Mouse (Mus musculus): ENCODE measurements around the gene Afg1l. TPM values are rescaled to one million over a fixed set of nuclear protein-coding genes. Genes with fewer than 3 reads are reported as not detected.

Afg1l gene
- polyA plus RNA-seq, 1 experiment from 2014 or later: 8.3 TPM

DNA sequence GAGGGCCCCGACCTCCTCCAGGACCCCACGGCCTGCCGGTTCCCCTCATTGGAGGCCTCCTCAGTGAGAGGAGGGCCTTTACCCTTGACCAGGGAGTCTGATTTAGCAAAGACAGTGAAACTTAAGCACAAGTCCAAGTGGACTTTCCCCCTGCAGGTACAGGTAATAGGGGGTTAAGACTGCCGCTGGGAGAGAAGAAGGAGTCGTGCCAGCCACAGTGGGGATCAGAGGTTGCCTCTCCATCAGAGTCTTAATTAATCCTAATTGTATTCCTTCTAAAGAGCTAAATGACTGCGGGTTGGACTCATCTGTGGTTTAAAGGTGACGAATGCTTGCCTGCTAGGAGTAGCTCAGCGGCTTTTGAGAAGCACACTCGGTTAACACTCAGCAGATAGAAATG lies 139.9 kb downstream of the Afg1l start:
- Histone ChIP-seq H3K4me1 (replicated peaks; ENCODE audit: control insufficient read depth, insufficient read depth, low read length) (no peaks in the 10 kb centered on the region), H3K4me2 (ENCODE audit: low read length) (no peak overlapping the region), H3K27ac (ENCODE audit: low read depth) (no peak overlapping the region), H3K36me3 (ENCODE audit: control insufficient read depth, insufficient read depth, low read length) (no peaks in the 10 kb centered on the region), H3K9ac (ENCODE audit: low read length) (no peak overlapping the region), H3K4me3 (ENCODE audit: low read depth, low read length) (no peak overlapping the region), H3K9me3 (ENCODE audit: control insufficient read depth, low read length) (no peaks in the 10 kb centered on the region), H3K27me3 (replicated peaks; ENCODE audit: control insufficient read depth, insufficient read depth, low read length) (no peaks in the 10 kb centered on the region)
- 74% methylated on average over 9 of the region's 9 CpGs for WGBS
- no peak for DNase-seq (ENCODE audit: low spot score)
- no peak for ATAC-seq (replicated peaks; ENCODE audit: low FRiP score, low TSS enrichment, low read depth)

DNA sequence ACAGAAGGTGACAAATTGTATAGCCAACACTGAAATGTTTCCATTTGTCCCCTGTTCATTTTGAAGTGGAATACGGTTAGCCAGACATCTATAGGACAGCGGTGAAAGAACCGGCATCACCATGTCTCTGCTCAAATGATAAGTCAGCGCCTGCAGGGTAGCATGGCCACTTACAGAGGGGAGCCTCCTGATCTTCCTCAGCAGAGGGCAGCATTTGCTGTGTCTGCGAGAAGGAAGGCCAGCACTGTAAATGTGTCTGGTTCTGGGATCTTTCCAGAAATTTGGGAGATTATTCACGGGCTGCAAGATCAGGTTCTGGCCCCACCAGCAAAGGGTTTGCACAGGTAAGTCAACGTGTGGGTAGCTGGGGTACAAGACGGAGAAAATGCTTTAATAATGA lies 150.8 kb downstream of the Afg1l start:
- no peak overlapping the region for H3K4me3 ChIP-seq (ENCODE audit: low read depth, low read length)
- H3K4me2 ChIP-seq (ENCODE audit: low read length): no peak overlapping the region
- H3K27ac ChIP-seq (ENCODE audit: low read depth): no peak overlapping the region
- no peaks in the 10 kb centered on the region for H3K27me3 ChIP-seq (replicated peaks; ENCODE audit: control insufficient read depth, insufficient read depth, low read length)
- ATAC-seq (replicated peaks; ENCODE audit: low FRiP score, low TSS enrichment, low read depth) (no peak), DNase-seq (ENCODE audit: low spot score) (no peak)
- no peak overlapping the region for H3K9ac ChIP-seq (ENCODE audit: low read length)
- WGBS: 65% methylated on average over 8 of the region's 8 CpGs
- no peaks in the 10 kb centered on the region for H3K9me3 ChIP-seq (ENCODE audit: control insufficient read depth, low read length)
- H3K36me3 ChIP-seq (ENCODE audit: control insufficient read depth, insufficient read depth, low read length): no peaks in the 10 kb centered on the region
- no peaks in the 10 kb centered on the region for H3K4me1 ChIP-seq (replicated peaks; ENCODE audit: control insufficient read depth, insufficient read depth, low read length)

DNA sequence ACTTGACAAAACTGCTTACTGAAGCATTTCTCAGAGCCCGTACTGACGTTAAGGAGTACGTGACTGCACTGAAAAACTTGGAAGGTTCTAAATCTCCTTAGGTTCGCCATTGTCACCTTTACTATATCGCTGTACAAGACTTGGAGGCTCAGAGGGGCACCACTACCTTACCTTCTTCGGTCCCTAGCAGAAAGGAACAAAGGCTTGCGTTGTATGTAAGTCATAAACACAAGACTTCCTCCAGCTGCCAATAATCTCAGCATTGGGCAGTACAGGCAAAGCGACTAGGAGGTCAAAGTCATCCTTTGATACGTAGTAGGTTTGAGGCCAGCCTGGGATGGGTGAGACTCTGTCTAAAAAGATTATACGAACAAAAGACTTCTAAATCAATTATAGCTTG lies 153.1 kb downstream of the Afg1l start:
- no peak for ATAC-seq (replicated peaks; ENCODE audit: low FRiP score, low TSS enrichment, low read depth)
- Histone ChIP-seq H3K4me1 (replicated peaks; ENCODE audit: control insufficient read depth, insufficient read depth, low read length) (no peaks in the 10 kb centered on the region), H3K9ac (ENCODE audit: low read length) (no peak overlapping the region), H3K4me3 (ENCODE audit: low read depth, low read length) (no peak overlapping the region), H3K27me3 (replicated peaks; ENCODE audit: control insufficient read depth, insufficient read depth, low read length) (no peaks in the 10 kb centered on the region), H3K9me3 (ENCODE audit: control insufficient read depth, low read length) (no peaks in the 10 kb centered on the region), H3K4me2 (ENCODE audit: low read length) (no peak overlapping the region), H3K36me3 (ENCODE audit: control insufficient read depth, insufficient read depth, low read length) (no peaks in the 10 kb centered on the region), H3K27ac (ENCODE audit: low read depth) (no peak overlapping the region)
- no peak for DNase-seq (ENCODE audit: low spot score)
- 90% methylated on average over 10 of the region's 10 CpGs for WGBS

DNA sequence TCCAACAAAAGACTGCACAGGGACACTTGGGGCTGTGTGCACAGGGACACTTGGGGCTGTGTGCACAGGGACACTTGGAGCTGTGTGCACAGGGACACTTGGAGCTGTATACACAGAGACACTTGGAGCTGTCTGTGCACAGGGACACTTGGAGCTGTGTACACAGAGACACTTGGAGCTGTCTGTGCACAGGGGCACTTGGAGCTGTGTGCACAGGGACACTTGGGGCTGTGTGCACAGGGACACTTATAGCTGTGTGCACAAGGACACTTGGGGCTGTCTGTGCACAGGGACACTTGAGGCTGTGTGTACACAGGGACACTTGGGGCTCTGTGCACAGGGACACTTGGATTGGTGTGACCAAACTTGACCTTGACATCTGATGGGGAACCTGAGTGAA lies 154.4 kb downstream of the Afg1l start:
- H3K9ac ChIP-seq (ENCODE audit: low read length): no peak overlapping the region
- H3K27ac ChIP-seq (ENCODE audit: low read depth): no peak overlapping the region
- H3K36me3 ChIP-seq (ENCODE audit: control insufficient read depth, insufficient read depth, low read length): no peaks in the 10 kb centered on the region
- H3K27me3 ChIP-seq (replicated peaks; ENCODE audit: control insufficient read depth, insufficient read depth, low read length): no peaks in the 10 kb centered on the region
- no peaks in the 10 kb centered on the region for H3K9me3 ChIP-seq (ENCODE audit: control insufficient read depth, low read length)
- ATAC-seq (replicated peaks; ENCODE audit: low FRiP score, low TSS enrichment, low read depth) (no peak), DNase-seq (ENCODE audit: low spot score) (no peak)
- H3K4me3 ChIP-seq (ENCODE audit: low read depth, low read length): no peak overlapping the region
- no peak overlapping the region for H3K4me2 ChIP-seq (ENCODE audit: low read length)
- H3K4me1 ChIP-seq (replicated peaks; ENCODE audit: control insufficient read depth, insufficient read depth, low read length): no peaks in the 10 kb centered on the region

DNA sequence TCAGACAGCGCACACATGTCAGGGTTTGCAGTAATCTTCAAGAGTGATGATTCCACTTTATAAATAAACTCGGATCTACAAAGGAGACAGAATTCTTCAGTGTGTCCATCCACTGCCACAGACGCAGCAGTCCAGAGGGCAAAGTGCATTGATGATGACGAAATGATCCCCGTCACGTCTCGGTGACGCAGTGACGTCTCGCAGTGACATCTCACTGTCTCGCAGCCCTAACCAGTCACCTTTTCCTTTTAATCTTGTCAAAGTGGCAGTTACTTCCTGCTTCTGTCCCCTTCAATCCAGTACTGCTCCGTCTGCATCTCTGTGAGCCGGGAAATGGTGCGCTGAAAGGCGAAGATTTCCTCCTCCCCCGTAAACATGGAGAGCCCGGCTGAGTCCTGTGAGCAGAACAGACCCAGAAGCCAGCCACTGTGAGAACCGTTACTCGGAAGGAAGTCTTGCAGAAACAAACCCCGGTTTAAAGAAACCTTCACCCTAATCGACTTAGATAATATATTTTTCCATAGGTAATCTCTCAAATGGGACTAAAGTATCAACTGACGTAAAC lies 165.1 kb downstream of the Afg1l start:
- no peak for ATAC-seq (replicated peaks; ENCODE audit: low FRiP score, low TSS enrichment, low read depth)
- Histone ChIP-seq H3K36me3 (ENCODE audit: control insufficient read depth, insufficient read depth, low read length) (no peaks in the 10 kb centered on the region), H3K9ac (ENCODE audit: low read length) (no peak overlapping the region), H3K4me2 (ENCODE audit: low read length) (no peak overlapping the region), H3K4me1 (replicated peaks; ENCODE audit: control insufficient read depth, insufficient read depth, low read length) (no peaks in the 10 kb centered on the region), H3K27me3 (replicated peaks; ENCODE audit: control insufficient read depth, insufficient read depth, low read length) (no peaks in the 10 kb centered on the region), H3K9me3 (ENCODE audit: control insufficient read depth, low read length) (no peaks in the 10 kb centered on the region), H3K4me3 (ENCODE audit: low read depth, low read length) (no peak overlapping the region), H3K27ac (ENCODE audit: low read depth) (no peak overlapping the region)
- no peak for DNase-seq (ENCODE audit: low spot score)
- WGBS: 56% methylated on average over 22 of the region's 22 CpGs

DNA sequence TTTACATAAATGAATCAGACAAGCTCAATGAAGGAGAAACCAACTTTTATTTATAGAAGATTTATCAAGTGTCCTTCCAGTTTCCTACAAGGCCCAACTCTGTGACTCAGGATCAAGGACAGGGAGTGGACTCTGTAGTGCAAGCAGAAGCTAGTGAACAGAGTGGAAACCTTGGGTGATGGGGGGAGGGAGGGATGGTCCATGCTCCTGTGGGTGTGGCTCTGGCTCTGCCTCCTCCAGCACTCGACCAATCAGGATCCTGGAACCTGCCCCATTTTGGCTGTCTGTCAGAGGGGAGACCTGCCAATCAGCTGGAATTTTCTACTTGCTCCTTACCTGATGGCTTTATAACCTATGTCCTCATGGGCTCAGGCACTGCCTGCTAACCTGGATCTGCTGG lies 165.8 kb downstream of the Afg1l start:
- no peak overlapping the region for H3K9ac ChIP-seq (ENCODE audit: low read length)
- no peak overlapping the region for H3K4me2 ChIP-seq (ENCODE audit: low read length)
- no peaks in the 10 kb centered on the region for H3K4me1 ChIP-seq (replicated peaks; ENCODE audit: control insufficient read depth, insufficient read depth, low read length)
- no peaks in the 10 kb centered on the region for H3K36me3 ChIP-seq (ENCODE audit: control insufficient read depth, insufficient read depth, low read length)
- H3K27me3 ChIP-seq (replicated peaks; ENCODE audit: control insufficient read depth, insufficient read depth, low read length): no peaks in the 10 kb centered on the region
- 75% methylated on average over 1 of the region's 1 CpGs for WGBS
- ATAC-seq (replicated peaks; ENCODE audit: low FRiP score, low TSS enrichment, low read depth) (no peak), DNase-seq (ENCODE audit: low spot score) (no peak)
- H3K4me3 ChIP-seq (ENCODE audit: low read depth, low read length): no peak overlapping the region
- no peaks in the 10 kb centered on the region for H3K9me3 ChIP-seq (ENCODE audit: control insufficient read depth, low read length)
- H3K27ac ChIP-seq (ENCODE audit: low read depth): no peak overlapping the region

DNA sequence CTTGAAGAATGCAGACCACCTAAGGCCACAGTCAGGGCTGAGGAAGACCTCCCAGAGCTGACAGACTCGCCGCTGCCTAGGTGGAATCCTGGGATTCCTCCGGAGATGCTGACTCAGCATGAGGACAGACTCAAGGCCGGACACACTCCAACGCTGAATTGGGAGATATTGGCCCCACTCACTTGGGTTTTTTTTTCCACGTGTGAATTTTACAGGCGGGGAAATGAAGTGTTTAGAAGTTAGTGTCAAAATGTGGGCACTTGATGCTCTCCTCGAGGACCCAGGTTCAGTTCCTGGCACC lies 169.7 kb downstream of the Afg1l start:
- Histone ChIP-seq H3K9ac (ENCODE audit: low read length) (no peak overlapping the region), H3K27me3 (replicated peaks; ENCODE audit: control insufficient read depth, insufficient read depth, low read length) (no peaks in the 10 kb centered on the region), H3K36me3 (ENCODE audit: control insufficient read depth, insufficient read depth, low read length) (no peaks in the 10 kb centered on the region), H3K9me3 (ENCODE audit: control insufficient read depth, low read length) (no peaks in the 10 kb centered on the region), H3K4me1 (replicated peaks; ENCODE audit: control insufficient read depth, insufficient read depth, low read length) (no peaks in the 10 kb centered on the region), H3K4me2 (ENCODE audit: low read length) (peak overlapping the region; percentile 45), H3K27ac (ENCODE audit: low read depth) (no peak overlapping the region), H3K4me3 (ENCODE audit: low read depth, low read length) (no peak overlapping the region)
- DNase-seq (ENCODE audit: low spot score): no peak
- ATAC-seq (replicated peaks; ENCODE audit: low FRiP score, low TSS enrichment, low read depth): no peak
- 33% methylated on average over 8 of the region's 8 CpGs for WGBS

DNA sequence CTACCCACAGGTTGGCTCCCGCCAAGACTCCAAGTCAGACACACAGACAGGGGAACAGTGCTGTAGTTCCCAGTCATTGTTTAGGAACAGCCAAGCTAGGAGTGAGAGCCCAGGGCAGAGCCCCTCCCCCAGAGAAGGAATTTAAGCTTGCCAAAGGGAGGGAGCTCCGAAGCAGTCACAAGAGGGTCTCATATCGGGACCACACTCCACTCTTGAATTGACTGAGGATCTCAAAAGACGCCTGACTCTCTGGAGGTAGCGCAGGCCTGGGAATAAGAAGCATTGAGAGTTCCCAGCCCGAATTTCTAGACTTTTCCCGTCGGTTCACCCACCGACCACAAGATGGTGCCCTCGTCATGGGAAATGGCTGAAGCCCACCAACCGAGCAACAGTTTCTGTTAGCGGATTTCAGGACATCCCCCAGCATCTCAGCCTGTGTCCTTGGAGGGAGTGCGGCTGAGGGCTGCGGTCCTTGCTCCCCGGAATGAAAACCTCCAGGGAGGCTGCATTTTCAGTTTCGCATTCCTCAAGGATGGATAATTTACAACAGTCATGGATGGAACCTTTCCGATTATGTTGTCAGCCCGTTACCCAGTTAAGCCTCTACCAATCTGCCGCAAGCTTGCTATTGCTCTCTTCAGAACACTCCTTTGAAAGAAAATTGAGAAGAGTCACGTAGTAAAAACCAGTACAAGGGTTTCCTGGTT lies 170.2 kb downstream of the Afg1l start:
- WGBS: 10% methylated on average over 20 of the region's 20 CpGs
- H3K4me2 ChIP-seq (ENCODE audit: low read length): peak overlapping the region; percentile 45
- no peak overlapping the region for H3K27ac ChIP-seq (ENCODE audit: low read depth)
- no peak overlapping the region for H3K4me3 ChIP-seq (ENCODE audit: low read depth, low read length)
- H3K9ac ChIP-seq (ENCODE audit: low read length): no peak overlapping the region
- DNase-seq (ENCODE audit: low spot score) (peak; percentile 94), ATAC-seq (replicated peaks; ENCODE audit: low FRiP score, low TSS enrichment, low read depth) (peak; percentile 42; the same call in 1 of the 2 replicates)
- no peaks in the 10 kb centered on the region for H3K36me3 ChIP-seq (ENCODE audit: control insufficient read depth, insufficient read depth, low read length)
- H3K9me3 ChIP-seq (ENCODE audit: control insufficient read depth, low read length): no peaks in the 10 kb centered on the region
- no peaks in the 10 kb centered on the region for H3K27me3 ChIP-seq (replicated peaks; ENCODE audit: control insufficient read depth, insufficient read depth, low read length)
- H3K4me1 ChIP-seq (replicated peaks; ENCODE audit: control insufficient read depth, insufficient read depth, low read length): no peaks in the 10 kb centered on the region

DNA sequence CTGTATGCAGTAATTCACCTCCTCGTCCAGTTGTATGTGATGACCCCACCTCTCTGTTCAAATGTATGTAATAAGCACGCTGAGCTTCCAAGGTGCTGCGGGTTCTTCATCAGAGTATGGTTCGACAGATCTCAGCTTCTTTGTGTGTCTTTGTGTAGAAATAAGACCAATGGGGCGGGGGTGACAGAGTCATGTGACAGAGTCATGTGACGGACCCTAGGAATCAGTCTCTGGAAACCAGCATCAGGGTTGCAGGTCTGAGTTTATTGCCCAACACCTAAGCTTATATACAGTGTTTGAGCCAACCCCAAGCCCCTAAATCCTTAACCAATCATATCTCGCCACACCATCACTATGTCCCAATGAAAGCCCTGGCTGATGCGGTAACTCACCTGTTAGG lies 171.9 kb downstream of the Afg1l start:
- H3K4me3 ChIP-seq (ENCODE audit: low read depth, low read length): no peak overlapping the region
- no peaks in the 10 kb centered on the region for H3K9me3 ChIP-seq (ENCODE audit: control insufficient read depth, low read length)
- DNase-seq (ENCODE audit: low spot score): no peak
- ATAC-seq (replicated peaks; ENCODE audit: low FRiP score, low TSS enrichment, low read depth): no peak
- no peaks in the 10 kb centered on the region for H3K36me3 ChIP-seq (ENCODE audit: control insufficient read depth, insufficient read depth, low read length)
- no peaks in the 10 kb centered on the region for H3K4me1 ChIP-seq (replicated peaks; ENCODE audit: control insufficient read depth, insufficient read depth, low read length)
- WGBS: 86% methylated on average over 8 of the region's 8 CpGs
- no peak overlapping the region for H3K4me2 ChIP-seq (ENCODE audit: low read length)
- no peak overlapping the region for H3K27ac ChIP-seq (ENCODE audit: low read depth)
- no peaks in the 10 kb centered on the region; the same call in 1 of the 2 replicates for H3K27me3 ChIP-seq (replicated peaks; ENCODE audit: control insufficient read depth, insufficient read depth, low read length)
- no peak overlapping the region for H3K9ac ChIP-seq (ENCODE audit: low read length)

All from intestine, embryonic 14.5 days (tissue).